Mouse (Mus musculus): ENCODE measurements around the gene Nrxn1. TPM values are rescaled to one million over a fixed set of nuclear protein-coding genes. Genes with fewer than 3 reads are reported as not detected.

Gene Nrxn1
- polyA plus RNA-seq, 1 experiment from 2014 or later, result not detected

DNA sequence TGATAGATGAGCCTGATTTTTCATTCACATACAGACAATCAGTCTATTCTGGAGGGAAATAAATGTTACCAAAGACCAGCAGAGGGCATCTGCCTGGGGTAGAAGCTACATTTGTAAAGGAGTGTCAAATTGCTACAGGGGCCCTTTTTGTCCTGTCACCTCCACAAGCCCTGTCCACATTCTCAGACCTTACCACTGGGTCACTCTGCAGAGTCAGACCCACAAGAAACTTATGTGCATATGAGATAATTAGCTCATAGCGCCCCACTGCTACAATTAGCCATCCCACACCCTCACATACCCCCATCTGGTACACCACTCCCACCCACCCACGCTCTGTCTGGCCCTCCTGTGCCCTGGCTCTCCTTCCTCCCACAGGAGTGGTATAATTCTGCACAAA is 640.1 kb downstream of the Nrxn1 start:
- 80% methylated on average over 2 of the region's 2 CpGs for WGBS (ENCODE audit: missing documents)
- no peak overlapping the region for H3K27ac ChIP-seq

DNA sequence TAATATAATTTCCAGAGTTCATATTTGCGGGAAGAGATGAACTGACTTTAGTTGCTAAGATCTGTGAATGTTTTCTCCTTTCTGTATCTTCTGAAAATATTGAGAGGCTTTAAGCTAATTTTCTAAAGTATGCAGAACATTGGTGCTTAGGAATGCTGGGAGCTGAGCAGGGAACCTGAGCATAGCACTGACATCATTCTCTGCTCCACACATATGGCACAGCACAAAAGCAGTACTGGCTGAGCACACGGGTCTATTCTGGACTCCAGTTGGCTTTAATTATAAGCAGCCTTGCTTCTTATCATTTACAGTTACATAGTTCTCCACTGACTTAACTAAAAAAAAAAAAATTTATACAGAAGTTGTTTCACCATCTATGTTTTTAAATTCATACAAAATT is 641.5 kb downstream of the Nrxn1 start:
- H3K79me2 ChIP-seq (ENCODE audit: inconsistent target), result no peaks in the 10 kb centered on the region
- 88% methylated on average over 2 of the region's 2 CpGs for WGBS (ENCODE audit: missing documents)
- no peak overlapping the region for H3K4me3 ChIP-seq (ENCODE audit: inconsistent target)
- no peak overlapping the region for H3K27ac ChIP-seq
- no peaks in the 10 kb centered on the region for H3K36me3 ChIP-seq (ENCODE audit: inconsistent target)

More for the DNA sequence above, 640.1 kb downstream of the Nrxn1 start:
- no peaks in the 10 kb centered on the region for H3K79me2 ChIP-seq (ENCODE audit: inconsistent target)
- H3K36me3 ChIP-seq (ENCODE audit: inconsistent target), result no peaks in the 10 kb centered on the region
- no peak overlapping the region for H3K4me3 ChIP-seq (ENCODE audit: inconsistent target)

DNA sequence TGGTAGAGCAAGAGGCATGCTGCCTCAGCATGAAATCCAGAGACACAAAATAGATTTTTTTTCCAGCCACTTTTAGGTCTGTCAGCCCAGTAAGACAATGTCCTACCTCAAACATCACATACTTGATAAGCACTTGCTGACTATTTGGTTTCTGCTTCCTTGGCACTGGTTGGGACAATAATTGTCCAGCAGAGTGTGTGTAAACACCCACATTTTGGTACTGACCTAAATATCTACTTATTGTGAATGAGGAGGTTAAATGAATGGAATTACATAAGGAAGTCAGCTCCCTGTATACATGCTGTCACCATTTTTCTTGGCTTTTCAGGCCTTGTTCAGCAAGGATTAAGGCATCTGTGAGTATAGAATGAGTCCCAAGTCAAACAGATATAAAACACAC is 649.8 kb downstream of the Nrxn1 start:
- H3K4me3 ChIP-seq (ENCODE audit: inconsistent target), result no peak overlapping the region
- no peaks in the 10 kb centered on the region for H3K79me2 ChIP-seq (ENCODE audit: inconsistent target)
- no peak overlapping the region for H3K27ac ChIP-seq

DNA sequence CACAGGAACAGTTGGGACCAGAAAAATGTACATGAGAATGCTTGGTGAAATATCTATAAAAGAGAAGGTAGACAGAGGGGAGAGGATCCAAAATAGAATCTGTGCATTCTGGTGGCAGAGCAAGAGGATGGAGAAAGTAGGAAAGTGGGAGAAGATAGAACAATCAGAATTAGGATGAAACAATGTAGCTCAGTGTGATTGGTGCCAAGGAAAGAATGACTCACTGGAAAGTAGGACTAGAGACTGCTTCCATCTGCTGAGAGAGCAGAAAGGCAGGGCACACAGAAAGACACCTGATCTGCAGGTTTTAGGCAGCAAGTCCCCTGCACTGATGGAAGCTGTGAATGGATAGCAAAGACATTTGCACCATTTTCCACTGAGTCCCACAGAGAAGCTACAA is 657.0 kb downstream of the Nrxn1 start:
- H3K36me3 ChIP-seq (ENCODE audit: inconsistent target), result no peaks in the 10 kb centered on the region
- no peak overlapping the region for H3K27ac ChIP-seq
- no peaks in the 10 kb centered on the region for H3K79me2 ChIP-seq (ENCODE audit: inconsistent target)
- H3K4me3 ChIP-seq (ENCODE audit: inconsistent target), result no peak overlapping the region

More for the DNA sequence above, 649.8 kb downstream of the Nrxn1 start:
- no peaks in the 10 kb centered on the region for H3K36me3 ChIP-seq (ENCODE audit: inconsistent target)

DNA sequence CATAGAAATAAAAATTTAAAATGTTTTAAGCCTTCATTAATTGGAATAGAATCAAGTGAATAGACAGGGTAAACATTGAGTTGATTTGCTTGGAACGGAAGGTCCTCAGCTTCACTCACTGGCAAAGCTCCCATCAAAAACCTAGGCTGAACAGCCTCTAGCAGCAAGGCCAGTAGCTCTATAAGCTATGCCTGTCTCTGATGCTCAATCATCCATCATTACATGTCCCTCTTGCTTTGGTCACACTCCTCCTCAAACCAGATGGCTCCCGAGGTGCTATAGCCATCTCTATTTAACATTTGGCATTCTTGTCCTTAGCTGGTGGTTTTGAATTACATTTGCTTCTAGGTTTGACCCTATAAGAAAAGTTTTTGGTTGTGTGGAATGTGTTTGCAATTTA is 657.5 kb downstream of the Nrxn1 start:
- Histone ChIP-seq H3K36me3 (ENCODE audit: inconsistent target) (no peaks in the 10 kb centered on the region), H3K27ac (no peak overlapping the region), H3K79me2 (ENCODE audit: inconsistent target) (no peaks in the 10 kb centered on the region), H3K4me3 (ENCODE audit: inconsistent target) (no peak overlapping the region)
- WGBS (ENCODE audit: missing documents), result 89% methylated on average over 2 of the region's 2 CpGs

DNA sequence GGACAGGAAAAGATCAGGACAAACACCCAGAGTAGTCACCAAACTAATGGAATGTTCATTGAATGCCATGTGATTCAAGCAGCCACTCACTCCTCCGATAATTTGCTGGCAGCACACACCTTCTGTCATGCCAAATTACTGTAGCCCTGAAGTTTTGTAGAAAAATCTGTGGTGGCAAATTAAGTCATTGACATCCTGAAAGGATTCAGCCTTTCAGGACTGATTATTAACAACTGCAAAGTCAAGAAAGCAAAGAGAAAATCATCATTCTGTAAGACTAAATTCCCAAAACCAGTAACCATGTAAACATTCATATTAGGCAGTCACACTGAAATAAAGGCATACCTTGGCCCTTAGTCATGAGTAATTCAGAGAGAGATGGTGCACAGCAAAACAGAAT is 662.7 kb downstream of the Nrxn1 start:
- H3K4me3 ChIP-seq (ENCODE audit: inconsistent target), result no peak overlapping the region
- no peaks in the 10 kb centered on the region for H3K79me2 ChIP-seq (ENCODE audit: inconsistent target)
- WGBS (ENCODE audit: missing documents), result 100% methylated on average over 1 of the region's 1 CpGs
- H3K36me3 ChIP-seq (ENCODE audit: inconsistent target), result no peaks in the 10 kb centered on the region
- no peak overlapping the region for H3K27ac ChIP-seq

DNA sequence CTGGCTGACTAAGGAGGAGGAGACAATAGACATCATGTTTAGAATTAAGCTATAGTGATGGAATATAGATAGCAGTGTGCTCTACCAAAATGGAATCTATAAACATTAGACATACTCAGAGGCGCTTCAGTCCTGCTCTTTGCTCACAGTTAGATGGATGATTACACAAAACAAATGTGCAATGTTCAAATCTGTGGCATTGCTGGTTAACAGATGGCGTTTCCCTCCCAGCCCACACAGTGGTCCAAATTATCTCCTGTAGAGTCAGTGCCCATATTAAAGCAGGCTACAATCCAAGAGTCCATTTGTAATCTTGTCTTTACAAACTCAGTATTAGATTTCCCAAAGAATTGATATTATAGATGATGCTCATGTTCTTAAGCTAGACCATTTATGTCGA is 666.9 kb downstream of the Nrxn1 start:
- Histone ChIP-seq H3K4me3 (ENCODE audit: inconsistent target) (no peak overlapping the region), H3K27ac (no peak overlapping the region), H3K36me3 (ENCODE audit: inconsistent target) (no peaks in the 10 kb centered on the region), H3K79me2 (ENCODE audit: inconsistent target) (no peaks in the 10 kb centered on the region)
- WGBS (ENCODE audit: missing documents), result 100% methylated on average over 3 of the region's 3 CpGs

DNA sequence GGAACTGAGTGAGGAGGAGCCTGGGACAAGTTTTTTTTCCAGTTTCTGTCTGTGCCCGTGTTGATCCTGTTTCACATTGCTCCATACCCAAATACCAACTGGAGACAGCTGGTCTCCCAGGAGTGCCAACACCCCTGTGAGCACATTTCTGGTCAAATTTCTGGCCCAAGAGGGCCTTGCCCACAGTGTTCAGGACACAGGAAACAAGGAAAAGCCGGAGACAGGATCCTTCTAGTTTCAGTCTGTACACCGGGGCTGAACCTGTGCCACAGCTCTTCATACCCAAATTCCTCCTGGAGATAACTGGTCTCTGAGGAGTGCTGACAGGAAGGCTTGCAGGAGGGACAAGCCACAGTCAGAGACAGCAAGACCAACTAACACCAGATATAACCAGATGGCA is 670.3 kb downstream of the Nrxn1 start:
- H3K4me3 ChIP-seq (ENCODE audit: inconsistent target), result no peak overlapping the region
- H3K27ac ChIP-seq, result no peak overlapping the region
- H3K79me2 ChIP-seq (ENCODE audit: inconsistent target), result no peaks in the 10 kb centered on the region
- H3K36me3 ChIP-seq (ENCODE audit: inconsistent target), result no peaks in the 10 kb centered on the region
- WGBS (ENCODE audit: missing documents), result 96% methylated on average over 3 of the region's 3 CpGs

DNA sequence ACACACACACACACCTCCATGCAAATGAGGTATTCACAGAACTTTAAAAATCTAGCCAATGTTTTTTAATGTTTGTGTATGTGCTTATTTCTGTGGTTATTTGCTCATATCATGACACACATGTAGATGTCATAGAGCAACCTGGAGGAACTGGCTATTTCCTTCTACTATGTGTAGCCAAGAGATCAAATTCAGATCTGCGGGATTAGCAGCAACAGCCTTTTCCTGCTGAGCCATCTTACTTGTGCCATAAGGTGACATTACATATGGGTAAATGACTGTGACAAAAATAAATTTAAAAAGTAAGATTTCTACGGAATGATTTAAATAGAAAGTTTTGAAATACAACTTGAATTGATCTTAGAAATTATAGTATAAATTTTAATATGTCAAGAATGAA is 672.1 kb downstream of the Nrxn1 start:
- no peak overlapping the region for H3K4me3 ChIP-seq (ENCODE audit: inconsistent target)
- 97% methylated on average over 2 of the region's 2 CpGs for WGBS (ENCODE audit: missing documents)
- no peak overlapping the region for H3K27ac ChIP-seq

DNA sequence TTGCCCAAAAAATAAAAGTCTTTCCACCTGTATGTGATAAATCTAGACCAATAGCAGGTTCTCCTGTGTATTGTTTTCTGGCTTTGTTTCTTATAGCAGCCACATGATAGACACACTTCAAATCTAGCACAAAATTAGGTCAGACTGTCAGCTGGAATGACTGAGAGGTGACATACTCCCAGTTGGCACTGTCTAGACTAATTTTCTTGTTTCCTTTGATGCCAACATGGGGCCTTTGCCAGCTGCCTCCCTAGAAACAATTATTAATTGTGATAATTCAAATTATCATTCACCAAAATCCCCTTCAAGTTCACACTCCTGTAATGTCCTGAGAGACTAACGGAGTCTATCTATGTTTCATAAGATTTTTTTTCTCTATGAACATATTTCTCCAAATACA is 673.3 kb downstream of the Nrxn1 start:
- no peak overlapping the region for H3K27ac ChIP-seq
- H3K4me3 ChIP-seq (ENCODE audit: inconsistent target), result no peak overlapping the region
- no peaks in the 10 kb centered on the region for H3K36me3 ChIP-seq (ENCODE audit: inconsistent target)
- H3K79me2 ChIP-seq (ENCODE audit: inconsistent target), result no peaks in the 10 kb centered on the region
- WGBS (ENCODE audit: missing documents), result 73% methylated on average over 1 of the region's 1 CpGs

More for the DNA sequence above, 672.1 kb downstream of the Nrxn1 start:
- Histone ChIP-seq H3K79me2 (ENCODE audit: inconsistent target) (no peaks in the 10 kb centered on the region), H3K36me3 (ENCODE audit: inconsistent target) (no peaks in the 10 kb centered on the region)

DNA sequence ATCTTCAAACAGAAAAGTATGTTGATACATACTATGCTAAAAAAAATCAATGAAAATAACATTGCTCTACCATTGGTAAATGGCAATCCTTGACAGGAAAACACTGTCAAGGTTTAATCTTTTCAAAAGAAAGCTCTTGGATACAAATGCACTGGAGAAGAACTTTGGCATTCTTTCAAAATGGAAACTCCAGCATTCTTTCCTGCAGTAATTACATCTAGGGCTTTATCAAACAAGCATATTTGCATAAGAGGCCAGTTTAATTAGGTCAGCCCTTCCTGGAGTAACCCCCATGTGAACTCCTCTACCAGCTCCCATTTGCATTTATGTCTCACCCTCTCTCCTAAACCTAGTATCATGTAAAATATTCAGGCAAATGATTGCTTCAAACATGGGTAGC is 696.5 kb downstream of the Nrxn1 start:
- no peaks in the 10 kb centered on the region for H3K36me3 ChIP-seq (ENCODE audit: inconsistent target)
- H3K4me3 ChIP-seq (ENCODE audit: inconsistent target), result no peak overlapping the region

DNA sequence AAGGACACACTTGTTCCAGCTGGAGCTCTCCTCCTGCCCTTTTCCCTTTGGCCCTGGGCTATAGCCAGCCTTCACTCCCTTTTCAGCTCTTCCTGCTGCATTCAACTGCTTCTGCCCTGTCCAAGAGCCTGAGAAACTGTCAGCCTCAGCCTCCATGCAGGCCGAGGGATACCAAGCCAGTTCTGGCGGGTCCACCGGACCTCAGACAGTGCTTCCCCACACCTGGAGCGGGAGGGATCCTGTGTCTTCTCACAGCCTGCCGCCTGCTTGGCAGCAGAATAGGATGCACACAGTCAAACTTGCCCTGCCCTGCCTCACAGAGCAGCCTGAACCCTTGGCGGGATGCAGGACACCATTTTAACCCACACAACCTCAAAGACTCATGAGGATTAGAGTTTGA is 698.3 kb downstream of the Nrxn1 start:
- Histone ChIP-seq H3K36me3 (ENCODE audit: inconsistent target) (no peaks in the 10 kb centered on the region), H3K79me2 (ENCODE audit: inconsistent target) (no peaks in the 10 kb centered on the region), H3K4me3 (ENCODE audit: inconsistent target) (no peak overlapping the region), H3K27ac (no peak overlapping the region)
- WGBS (ENCODE audit: missing documents), result 88% methylated on average over 5 of the region's 6 CpGs

More for the DNA sequence above, 696.5 kb downstream of the Nrxn1 start:
- Histone ChIP-seq H3K27ac (no peak overlapping the region), H3K79me2 (ENCODE audit: inconsistent target) (no peaks in the 10 kb centered on the region)

DNA sequence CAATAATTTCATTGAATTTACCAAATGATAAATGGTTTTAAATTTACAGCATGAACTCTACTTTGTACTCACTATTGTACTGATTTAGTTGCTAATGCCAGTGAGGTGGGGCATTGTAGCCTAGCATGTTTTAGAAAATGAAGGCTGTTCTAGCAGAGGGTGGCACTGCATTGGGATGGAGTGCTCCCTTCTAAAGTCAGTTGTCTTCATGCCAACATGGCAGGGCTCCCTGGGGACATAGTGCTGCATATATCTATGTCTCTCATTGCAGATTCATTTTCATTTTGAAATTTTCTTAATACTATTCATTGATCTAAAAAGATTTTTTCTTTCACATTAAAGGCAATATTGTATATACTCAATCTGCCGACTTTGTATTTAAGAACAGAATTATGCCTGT is 700.1 kb downstream of the Nrxn1 start:
- 100% methylated on average over 1 of the region's 1 CpGs for WGBS (ENCODE audit: missing documents)
- Histone ChIP-seq H3K36me3 (ENCODE audit: inconsistent target) (no peaks in the 10 kb centered on the region), H3K79me2 (ENCODE audit: inconsistent target) (no peaks in the 10 kb centered on the region), H3K4me3 (ENCODE audit: inconsistent target) (no peak overlapping the region), H3K27ac (no peak overlapping the region)

DNA sequence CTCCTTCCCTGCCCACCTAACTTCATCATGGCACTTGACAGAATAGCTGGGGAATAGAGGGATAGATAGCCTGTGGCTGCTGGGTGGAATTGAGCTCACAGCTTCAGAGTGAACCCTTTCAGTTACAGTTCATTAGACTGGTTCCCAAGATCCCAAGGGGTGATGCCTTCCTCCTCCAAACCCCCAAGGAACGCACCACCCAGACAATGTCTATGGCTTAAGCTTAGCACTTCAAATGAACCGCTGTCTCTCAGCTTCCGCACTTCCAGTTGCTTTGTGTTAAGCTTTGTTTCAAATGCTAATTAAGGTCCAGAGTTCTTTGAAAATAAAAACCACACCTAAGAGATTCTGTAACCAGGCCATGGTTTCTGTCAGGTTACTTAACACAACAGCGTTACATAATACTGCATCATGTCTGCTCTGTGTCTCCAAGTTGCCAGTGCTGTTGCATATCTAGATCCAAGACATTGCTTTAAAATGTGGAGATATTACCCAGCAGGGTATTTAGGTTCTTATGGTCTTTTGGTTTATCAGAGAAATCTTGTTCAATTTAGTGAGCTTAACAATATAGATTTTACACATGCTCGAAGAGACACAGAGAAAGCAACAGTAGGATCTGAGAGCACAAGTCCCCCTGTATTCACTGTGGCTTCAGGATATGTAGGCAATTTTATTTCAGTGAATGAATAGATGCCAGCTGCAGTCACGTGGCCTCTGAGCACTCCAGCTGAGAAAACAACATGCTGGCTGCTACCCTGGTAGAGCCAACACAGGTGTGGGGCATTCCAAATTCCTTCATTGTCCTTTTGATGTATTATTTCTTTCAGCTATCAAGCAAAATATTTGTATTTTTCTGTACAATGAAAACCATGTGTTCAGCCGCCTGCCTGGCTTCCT is 702.3 kb downstream of the Nrxn1 start:
- H3K36me3 ChIP-seq (ENCODE audit: inconsistent target), result no peaks in the 10 kb centered on the region
- no peak overlapping the region for H3K27ac ChIP-seq
- no peak overlapping the region for H3K4me3 ChIP-seq (ENCODE audit: inconsistent target)
- H3K79me2 ChIP-seq (ENCODE audit: inconsistent target), result no peaks in the 10 kb centered on the region
- WGBS (ENCODE audit: missing documents), result 86% methylated on average over 7 of the region's 7 CpGs

DNA sequence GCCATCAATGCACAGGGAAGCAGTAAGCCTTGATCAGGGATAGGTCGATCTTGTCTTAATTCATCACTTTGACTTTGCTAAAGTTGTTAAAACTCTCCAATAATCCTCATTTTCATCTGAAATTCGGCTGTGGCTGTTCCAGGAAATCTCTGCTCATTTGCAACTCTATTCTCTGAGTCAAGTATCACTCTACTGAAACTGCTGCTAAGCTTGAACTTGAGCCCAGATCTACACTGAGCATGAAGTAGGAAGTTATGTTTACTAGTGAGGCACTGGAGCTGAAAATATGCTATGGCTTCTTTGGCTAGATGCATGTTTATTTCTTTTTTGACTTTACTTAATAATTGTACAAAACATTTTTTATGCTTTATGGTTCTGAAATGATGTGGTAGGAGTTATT is 708.0 kb downstream of the Nrxn1 start:
- Histone ChIP-seq H3K79me2 (ENCODE audit: inconsistent target) (no peaks in the 10 kb centered on the region), H3K36me3 (ENCODE audit: inconsistent target) (no peaks in the 10 kb centered on the region), H3K27ac (no peak overlapping the region), H3K4me3 (ENCODE audit: inconsistent target) (no peak overlapping the region)
- WGBS (ENCODE audit: missing documents), result 70% methylated on average over 2 of the region's 2 CpGs

Data from macrophage (primary cell).